Mouse (Mus musculus): Measurements from ENCODE around the gene Hnrnpa3. TPM values are rescaled to one million over a fixed set of nuclear protein-coding genes. Genes with fewer than 3 reads are reported as not detected.

The Hnrnpa3 gene
- polyA plus RNA-seq, 1 experiment, result 136 TPM

- Histone ChIP-seq H3K9me3 (no peaks in the 10 kb centered on the region), H3K27me3 (replicated peaks) (no peaks in the 10 kb centered on the region), H3K4me1 (peaks cover 67% of the 10 kb centered on the region), H3K36me3 (replicated peaks; ENCODE audit: low read length) (peaks cover 71% of the 10 kb centered on the region), H3K4me3 (replicated peaks) (peak overlapping the region; percentile 98)
- no peak for TF ChIP-seq GATA1 (IDR thresholded peaks at IDR 0.05; ENCODE audit: borderline replicate concordance, low read length)
- no peak for TF ChIP-seq FLI1 (IDR thresholded peaks at IDR 0.05; ENCODE audit: low read length)
Observed at GRCm38 (mm10) chr2:75700543-75700942, 41.5 kb downstream of the Hnrnpa3 start.

- Histone ChIP-seq H3K4me1 (peaks cover 65% of the 10 kb centered on the region), H3K9me3 (no peaks in the 10 kb centered on the region), H3K4me3 (replicated peaks) (peak overlapping the region; percentile 98), H3K27me3 (replicated peaks) (no peaks in the 10 kb centered on the region), H3K36me3 (replicated peaks; ENCODE audit: low read length) (peaks cover 64% of the 10 kb centered on the region)
- TF ChIP-seq FLI1 (IDR thresholded peaks at IDR 0.05; ENCODE audit: low read length), result no peak
- no peak for TF ChIP-seq GATA1 (IDR thresholded peaks at IDR 0.05; ENCODE audit: borderline replicate concordance, low read length)
Observed at GRCm38 (mm10) chr2:75701207-75701606, 42.1 kb downstream of the Hnrnpa3 start.

GRCm38 (mm10) chr2:75701822-75702587 lies 42.9 kb downstream of the Hnrnpa3 start:
- peaks cover 65% of the 10 kb centered on the region for H3K4me1 ChIP-seq
- no peaks in the 10 kb centered on the region for H3K9me3 ChIP-seq
- TF ChIP-seq GATA1 (IDR thresholded peaks at IDR 0.05; ENCODE audit: borderline replicate concordance, low read length), result no peak
- TF ChIP-seq FLI1 (IDR thresholded peaks at IDR 0.05; ENCODE audit: low read length), result no peak
- H3K27me3 ChIP-seq (replicated peaks), result no peaks in the 10 kb centered on the region
- H3K36me3 ChIP-seq (replicated peaks; ENCODE audit: low read length), result peaks cover 56% of the 10 kb centered on the region
- peak overlapping the region; percentile 98 for H3K4me3 ChIP-seq (replicated peaks)

- Histone ChIP-seq H3K27me3 (replicated peaks) (no peaks in the 10 kb centered on the region), H3K9me3 (no peaks in the 10 kb centered on the region), H3K4me1 (peaks cover 65% of the 10 kb centered on the region), H3K36me3 (replicated peaks; ENCODE audit: low read length) (peaks cover 54% of the 10 kb centered on the region), H3K4me3 (replicated peaks) (peak overlapping the region; percentile 98)
- TF ChIP-seq GATA1 (IDR thresholded peaks at IDR 0.05; ENCODE audit: borderline replicate concordance, low read length) (no peak), FLI1 (IDR thresholded peaks at IDR 0.05; ENCODE audit: low read length) (no peak)
Observed at GRCm38 (mm10) chr2:75702588-75702976, 43.5 kb downstream of the Hnrnpa3 start.

GRCm38 (mm10) chr2:75703375-75704181 lies 44.5 kb downstream of the Hnrnpa3 start:
- no peak for TF ChIP-seq FLI1 (IDR thresholded peaks at IDR 0.05; ENCODE audit: low read length)
- peaks cover under 1% of the 10 kb centered on the region for H3K9me3 ChIP-seq
- H3K36me3 ChIP-seq (replicated peaks; ENCODE audit: low read length), result peaks cover 51% of the 10 kb centered on the region
- H3K27me3 ChIP-seq (replicated peaks), result no peaks in the 10 kb centered on the region
- peak overlapping the region; percentile 98 for H3K4me3 ChIP-seq (replicated peaks)
- peaks cover 65% of the 10 kb centered on the region for H3K4me1 ChIP-seq

- H3K9me3 ChIP-seq, result peaks cover 8% of the 10 kb centered on the region
- peaks cover 58% of the 10 kb centered on the region for H3K4me1 ChIP-seq
- no peaks in the 10 kb centered on the region for H3K27me3 ChIP-seq (replicated peaks)
- TF ChIP-seq GATA1 (IDR thresholded peaks at IDR 0.05; ENCODE audit: borderline replicate concordance, low read length) (no peak), FLI1 (IDR thresholded peaks at IDR 0.05; ENCODE audit: low read length) (no peak)
- H3K4me3 ChIP-seq (replicated peaks), result peak within 1 kb of the TSS; percentile 98
- peaks cover 51% of the 10 kb centered on the region for H3K36me3 ChIP-seq (replicated peaks; ENCODE audit: low read length)
Observed at GRCm38 (mm10) chr2:75704234-75705161, 45.4 kb downstream of the Hnrnpa3 start, which contains the start of gene Nfe2l2. TSS of gene Nfe2l2 (minus strand) at chr2:75704641.

- TF ChIP-seq FLI1 (IDR thresholded peaks at IDR 0.05; ENCODE audit: low read length) (no peak), GATA1 (IDR thresholded peaks at IDR 0.05; ENCODE audit: borderline replicate concordance, low read length) (no peak)
Observed at GRCm38 (mm10) chr2:75705162-75705752, 46.2 kb downstream of the Hnrnpa3 start.

GRCm38 (mm10) chr2:75706435-75706834 lies 47.4 kb downstream of the Hnrnpa3 start:
- Histone ChIP-seq H3K27me3 (replicated peaks) (no peaks in the 10 kb centered on the region), H3K36me3 (replicated peaks; ENCODE audit: low read length) (peaks cover 33% of the 10 kb centered on the region), H3K9me3 (peaks cover 11% of the 10 kb centered on the region), H3K4me3 (replicated peaks) (peak overlapping the region; percentile 64), H3K4me1 (peaks cover 49% of the 10 kb centered on the region)
- no peak for TF ChIP-seq FLI1 (IDR thresholded peaks at IDR 0.05; ENCODE audit: low read length)
- no peak for TF ChIP-seq GATA1 (IDR thresholded peaks at IDR 0.05; ENCODE audit: borderline replicate concordance, low read length)

More at GRCm38 (mm10) chr2:75705162-75705752, 46.2 kb downstream of the Hnrnpa3 start:
- Histone ChIP-seq H3K9me3 (peaks cover 11% of the 10 kb centered on the region), H3K27me3 (replicated peaks) (no peaks in the 10 kb centered on the region), H3K36me3 (replicated peaks; ENCODE audit: low read length) (peaks cover 45% of the 10 kb centered on the region), H3K4me1 (peaks cover 55% of the 10 kb centered on the region), H3K4me3 (replicated peaks) (peak overlapping the region; percentile 98)

- Histone ChIP-seq H3K9me3 (peaks cover 11% of the 10 kb centered on the region), H3K4me3 (replicated peaks) (peak overlapping the region; percentile 74), H3K27me3 (replicated peaks) (no peaks in the 10 kb centered on the region), H3K4me1 (peaks cover 48% of the 10 kb centered on the region), H3K36me3 (replicated peaks; ENCODE audit: low read length) (peaks cover 24% of the 10 kb centered on the region)
- TF ChIP-seq FLI1 (IDR thresholded peaks at IDR 0.05; ENCODE audit: low read length) (no peak), GATA1 (IDR thresholded peaks at IDR 0.05; ENCODE audit: borderline replicate concordance, low read length) (no peak)
Observed at GRCm38 (mm10) chr2:75707420-75707819, 48.4 kb downstream of the Hnrnpa3 start.

Data from megakaryocyte, embryonic 14.5 days (primary cell).